Comparison of ENCODE assay signal across 8 mouse cellular contexts in genomic region chr11:69880853-69881603, GRCm38 (mm10). TPM values are rescaled to one million over a fixed set of nuclear protein-coding genes. Genes with fewer than 3 reads are reported as not detected.
DNase-seq lines count a peak whose midpoint lies in the region; ATAC-seq and TF ChIP-seq lines count a peak whose summit lies in the region.

Kctd11 (minus strand) TSS chr11:69881406.

- under 1% methylated on average over 35 of the region's 46 CpGs for WGBS in embryonic facial prominence, embryonic 14.5 days
- WGBS in limb, embryonic 15.5 days, result under 1% methylated on average over 46 of the region's 46 CpGs
- 1% methylated on average over 46 of the region's 46 CpGs for WGBS in midbrain, embryonic 16.5 days
- WGBS in spleen, adult 2 months, result under 1% methylated on average over 46 of the region's 46 CpGs

- no peaks in the 10 kb centered on the region for H3K36me3 ChIP-seq in embryonic facial prominence, embryonic 14.5 days (ENCODE audit: control insufficient read depth, insufficient read depth, low read length)
- no peaks in the 10 kb centered on the region for H3K36me3 ChIP-seq in limb, embryonic 15.5 days
- no peaks in the 10 kb centered on the region for H3K36me3 ChIP-seq in midbrain, embryonic 16.5 days (ENCODE audit: control insufficient read depth, insufficient read depth, low read length)
- peaks cover 24% of the 10 kb centered on the region for H3K36me3 ChIP-seq in spleen, adult 2 months (ENCODE audit: control insufficient read depth, insufficient read depth, low read length)

- peak; percentile 86 for DNase-seq in 3T3-L1 (ENCODE audit: low read depth, low spot score)
- DNase-seq in adrenal gland, postnatal 36 days, result peak; percentile 96
- DNase-seq in embryonic facial prominence, embryonic 14.5 days (ENCODE audit: low spot score), result peak; percentile 90
- DNase-seq in heart, adult 18-20 months, result peak; percentile 95 to 97
- peak; percentile 93 for DNase-seq in kidney, adult 18-20 months
- DNase-seq in spleen, adult 2 months (ENCODE audit: low read depth in 1 of 2, low spot score in 2 of 2), result peak; percentile 76 to 86

- H3K4me1 ChIP-seq in embryonic facial prominence, embryonic 14.5 days (ENCODE audit: control insufficient read depth, insufficient read depth, low read length), result peaks cover 38% of the 10 kb centered on the region
- H3K4me1 ChIP-seq in limb, embryonic 15.5 days, result peaks cover 57% of the 10 kb centered on the region
- peaks cover 12% of the 10 kb centered on the region; the same call in 1 of the 2 replicates for H3K4me1 ChIP-seq in midbrain, embryonic 16.5 days (ENCODE audit: control insufficient read depth, insufficient read depth, low read length)
- H3K4me1 ChIP-seq in spleen, adult 2 months (ENCODE audit: control insufficient read depth, insufficient read depth, insufficient read length), result peaks cover 5% of the 10 kb centered on the region; the same call in 1 of the 2 replicates

- TF ChIP-seq CTCF in spleen, adult 2 months (IDR thresholded peaks at IDR 0.05; ENCODE audit: extremely low read depth, insufficient read depth, insufficient read length, insufficient replicate concordance), result peak; percentile 60; the same call in 1 of the 2 replicates

- H3K27ac ChIP-seq in embryonic facial prominence, embryonic 14.5 days (replicated peaks; ENCODE audit: low read depth, low read length), result peak within 1 kb of the TSS; percentile 91
- H3K27ac ChIP-seq in limb, embryonic 15.5 days, result peak within 1 kb of the TSS; percentile 92
- peak within 1 kb of the TSS; percentile 43 for H3K27ac ChIP-seq in midbrain, embryonic 16.5 days (ENCODE audit: low read length)
- H3K27ac ChIP-seq in spleen, adult 2 months (ENCODE audit: insufficient read depth, low read length), result peak within 1 kb of the TSS; percentile 93

- no peaks in the 10 kb centered on the region for H3K27me3 ChIP-seq in embryonic facial prominence, embryonic 14.5 days (replicated peaks; ENCODE audit: control insufficient read depth, insufficient read depth, low read length)
- no peaks in the 10 kb centered on the region for H3K27me3 ChIP-seq in limb, embryonic 15.5 days
- H3K27me3 ChIP-seq in midbrain, embryonic 16.5 days (ENCODE audit: control insufficient read depth, insufficient read depth, low read depth, low read length), result peaks cover 4% of the 10 kb centered on the region
- H3K27me3 ChIP-seq in spleen, adult 2 months (ENCODE audit: control insufficient read depth, insufficient read depth, low read length), result no peaks in the 10 kb centered on the region

- TF ChIP-seq POLR2A in spleen, adult 2 months (IDR thresholded peaks at IDR 0.05; ENCODE audit: low read depth, low read length), result no peak; the same call in 1 of the 2 replicates

- peak; percentile 88 for ATAC-seq in embryonic facial prominence, embryonic 14.5 days (ENCODE audit: low read depth)
- peak; percentile 78 for ATAC-seq in limb, embryonic 15.5 days (ENCODE audit: insufficient number of reproducible peaks, low FRiP score, low TSS enrichment, low read depth)
- peak; percentile 82 for ATAC-seq in midbrain, embryonic 16.5 days

- peak within 1 kb of the TSS; percentile 56 for H3K4me3 ChIP-seq in embryonic facial prominence, embryonic 14.5 days (ENCODE audit: low read depth, low read length)
- peak within 1 kb of the TSS; percentile 55 for H3K4me3 ChIP-seq in limb, embryonic 15.5 days
- H3K4me3 ChIP-seq in midbrain, embryonic 16.5 days (ENCODE audit: low read depth, low read length), result peak within 1 kb of the TSS; percentile 46
- H3K4me3 ChIP-seq in spleen, adult 2 months (ENCODE audit: extremely low read depth, insufficient read depth, insufficient read length), result peak within 1 kb of the TSS; percentile 70

- H3K4me2 ChIP-seq in embryonic facial prominence, embryonic 14.5 days (ENCODE audit: low read depth, low read length), result peak within 1 kb of the TSS; percentile 92
- peak within 1 kb of the TSS; percentile 90 for H3K4me2 ChIP-seq in limb, embryonic 15.5 days
- H3K4me2 ChIP-seq in midbrain, embryonic 16.5 days (ENCODE audit: low read length), result peak within 1 kb of the TSS; percentile 78

- peak within 1 kb of the TSS; percentile 72 for H3K9ac ChIP-seq in embryonic facial prominence, embryonic 14.5 days (ENCODE audit: low read depth, low read length)
- peak within 1 kb of the TSS; percentile 47 for H3K9ac ChIP-seq in limb, embryonic 15.5 days
- H3K9ac ChIP-seq in midbrain, embryonic 16.5 days (ENCODE audit: low read depth, low read length), result peak within 1 kb of the TSS; percentile 51

- no peaks in the 10 kb centered on the region for H3K9me3 ChIP-seq in embryonic facial prominence, embryonic 14.5 days (ENCODE audit: control insufficient read depth, low read length)
- H3K9me3 ChIP-seq in limb, embryonic 15.5 days, result no peaks in the 10 kb centered on the region
- H3K9me3 ChIP-seq in midbrain, embryonic 16.5 days (replicated peaks; ENCODE audit: control insufficient read depth, low read length, poor library complexity, severe bottlenecking), result no peaks in the 10 kb centered on the region

RNA-seq across cellular contexts. Expression of gene Kctd11, which starts in this region (rescaled TPM):
- 1 to 10 TPM; 4.2 to 5.4 TPM for total RNA-seq in adrenal gland, postnatal 36 days (2021)
- polyA plus RNA-seq in embryonic facial prominence, embryonic 14.5 days (2014; fragmentation: Nextera tagmentation; extraction: Ambion mirVana), result 5.9 and 7.2 TPM in 2 replicates
- 1 to 10 TPM; 2.0 to 2.5 TPM for total RNA-seq in heart, adult 18-20 months (2021)
- 20.5 TPM in 2 replicates for polyA plus RNA-seq in limb, embryonic 15.5 days (2015; fragmentation: Nextera tagmentation; extraction: Ambion mirVana)
- 1.3 and 1.9 TPM in 2 replicates for polyA plus RNA-seq in midbrain, embryonic 16.5 days (2015; fragmentation: Nextera tagmentation; extraction: Ambion mirVana)
- 3.6 TPM in 2 replicates for polyA plus RNA-seq in spleen, adult 2 months (2012; rRNA removed)

Comparison
In these comparisons a context has a peak if more than half of its experiments do, and no peak if none do; other contexts are left out.
1. Peak in every context shown above with its lines: DNase-seq, ATAC-seq, H3K4me3 ChIP-seq and H3K27ac ChIP-seq.
2. H3K27ac ChIP-seq: peak in every context shown above with its lines; median percentile 93 in spleen, adult 2 months; 92 in limb, embryonic 15.5 days; 91 in embryonic facial prominence, embryonic 14.5 days; 43 in midbrain, embryonic 16.5 days.